Mouse (Mus musculus): ENCODE measurements around the gene Rps19.
"Not testable (repeated sequence)": the region's sequence is repeated elsewhere in the genome, so short reads cannot be mapped to it uniquely, and the experiment has no call there.

Gene Rps19

GRCm38 (mm10) chr7:24883896-24884692 lies at the start of gene Rps19:
Rps19 (plus strand) TSS chr7:24884371.
- peak; percentile 99 for DNase-seq

GRCm38 (mm10) chr7:24838732-24839409 lies 45.3 kb upstream of the Rps19 start:
- DNase-seq, result peak; percentile 16 to 32

- DNase-seq, result peak in 1 of 2 experiments; percentile 12
These were observed 44.8 kb upstream of the Rps19 start for GRCm38 (mm10) chr7:24839410-24839808.

GRCm38 (mm10) chr7:24840331-24840730 lies 43.8 kb upstream of the Rps19 start:
- no peak for DNase-seq

GRCm38 (mm10) chr7:24841009-24841408 lies 43.2 kb upstream of the Rps19 start:
- no peak for DNase-seq

GRCm38 (mm10) chr7:24844144-24844543 lies 40.0 kb upstream of the Rps19 start:
- no peak for DNase-seq

- no peak for DNase-seq
These were observed 39.0 kb upstream of the Rps19 start for GRCm38 (mm10) chr7:24845181-24845580.

- no peak for DNase-seq
These were observed 38.5 kb upstream of the Rps19 start for GRCm38 (mm10) chr7:24845713-24846112.

GRCm38 (mm10) chr7:24846576-24846975 lies 37.6 kb upstream of the Rps19 start:
- DNase-seq, result not testable (repeated sequence)

- no peak for DNase-seq
These were observed 34.0 kb upstream of the Rps19 start for GRCm38 (mm10) chr7:24850162-24850561.

- no peak for DNase-seq
These were observed 33.3 kb upstream of the Rps19 start for GRCm38 (mm10) chr7:24850899-24851303.

- DNase-seq, result no peak
These were observed 32.4 kb upstream of the Rps19 start for GRCm38 (mm10) chr7:24851596-24852325.

GRCm38 (mm10) chr7:24852557-24853232 lies 31.5 kb upstream of the Rps19 start:
- DNase-seq, result no peak

- DNase-seq, result no peak
These were observed 31.0 kb upstream of the Rps19 start for GRCm38 (mm10) chr7:24853233-24853563.

- no peak for DNase-seq
These were observed 30.5 kb upstream of the Rps19 start for GRCm38 (mm10) chr7:24853695-24854094.

- DNase-seq, result peak in 1 of 2 experiments; percentile 13
These were observed 27.6 kb upstream of the Rps19 start for GRCm38 (mm10) chr7:24856460-24857120.

GRCm38 (mm10) chr7:24859234-24859633 lies 24.9 kb upstream of the Rps19 start:
- DNase-seq, result no peak

GRCm38 (mm10) chr7:24861913-24862312 lies 22.3 kb upstream of the Rps19 start, which contains the start of gene Gm9844:
Gm9844 (plus strand) TSS chr7:24862213.
- DNase-seq, result no peak

GRCm38 (mm10) chr7:24862853-24863252 lies 21.3 kb upstream of the Rps19 start:
- DNase-seq, result no peak

- no peak for DNase-seq
These were observed 20.0 kb upstream of the Rps19 start for GRCm38 (mm10) chr7:24864156-24864555.

GRCm38 (mm10) chr7:24869080-24869479 lies 15.1 kb upstream of the Rps19 start:
- DNase-seq, result no peak

- DNase-seq, result no peak
These were observed 14.5 kb upstream of the Rps19 start, which contains the start of the genes Lypd4 and Dmrtc2 for GRCm38 (mm10) chr7:24869532-24870165. Lypd4 (minus strand) TSS chr7:24869941. Dmrtc2 (plus strand) TSS chr7:24870057.
